30 mouse cellular contexts compared by ENCODE assay signal in genomic region chr6:71338941-71339340, GRCm38 (mm10). TPM values are rescaled to one million over a fixed set of nuclear protein-coding genes. Genes with fewer than 3 reads are reported as not detected.
A peak's percentile ranks its signal among the peaks of the same experiment; 100 is the strongest.
DNase-seq lines count a peak whose midpoint lies in the region; TF ChIP-seq lines count a peak whose summit lies in the region.
"Had no signal": no experiment of that assay in that cellular context is flagged by ENCODE, and none has a peak within 500 bp of the region (broad histone marks: within the 10 kb centered on the region; RNA-seq: fewer than 3 reads in every experiment).

No protein-coding gene starts in this region.

- no peak overlapping the region for H3K27ac ChIP-seq in heart, adult 2 months
- peak overlapping the region; percentile 7 for H3K27ac ChIP-seq in spleen, adult 2 months (ENCODE audit: insufficient read depth, low read length)
- H3K27ac ChIP-seq: forebrain, embryonic 10.5 days; forebrain, embryonic 13.5 days; heart, embryonic 10.5 days; heart, embryonic 13.5 days; hindbrain, embryonic 14.5 days; hindbrain, postnatal 0 days had no signal

- no peaks in the 10 kb centered on the region for H3K27me3 ChIP-seq in heart, adult 2 months (ENCODE audit: control insufficient read depth, insufficient read depth, low read length)
- no peaks in the 10 kb centered on the region for H3K27me3 ChIP-seq in spleen, adult 2 months (ENCODE audit: control insufficient read depth, insufficient read depth, low read length)
- H3K27me3 ChIP-seq: CH12.LX; forebrain, embryonic 13.5 days; heart, embryonic 13.5 days had no signal

- no peak overlapping the region for H3K9ac ChIP-seq in heart, adult 2 months (ENCODE audit: low read depth, low read length)
- H3K9ac ChIP-seq: forebrain, embryonic 13.5 days; heart, embryonic 13.5 days; hindbrain, embryonic 14.5 days had no signal

- no peaks in the 10 kb centered on the region for H3K36me3 ChIP-seq in heart, adult 2 months (ENCODE audit: control insufficient read depth, insufficient read depth, low read length)
- H3K36me3 ChIP-seq in spleen, adult 2 months (ENCODE audit: control insufficient read depth, insufficient read depth, low read length): no peaks in the 10 kb centered on the region
- H3K36me3 ChIP-seq: forebrain, embryonic 10.5 days; G1E; heart, embryonic 10.5 days; heart, embryonic 13.5 days had no signal

- TF ChIP-seq EP300 in heart, adult 2 months (IDR thresholded peaks at IDR 0.05; ENCODE audit: insufficient read depth, low read depth, low read length): no peak

- no peak for TF ChIP-seq CTCF in heart, adult 2 months (IDR thresholded peaks at IDR 0.05)
- no peak for TF ChIP-seq CTCF in spleen, adult 2 months (IDR thresholded peaks at IDR 0.05; ENCODE audit: extremely low read depth, insufficient read depth, insufficient read length, insufficient replicate concordance)

- peak; percentile 14 for DNase-seq in heart, adult 11 months
- DNase-seq in heart, adult 2 months: no peak
- DNase-seq in spleen, adult 2 months (ENCODE audit: low read depth in 1 of 2, low spot score in 2 of 2): no peak
- no peak for DNase-seq in spleen, adult 12 weeks (ENCODE audit: low spot score)
- peak; percentile 64 for DNase-seq in thymus, postnatal 25 days
- no peak for DNase-seq in layer of hippocampus, adult 18-20 months (ENCODE audit: low spot score in 2 of 2)
- no peak for DNase-seq in adrenal gland, postnatal 25 days
- DNase-seq: adrenal gland, postnatal 14 days; cerebellum, adult 18-20 months; cerebellum, adult 9-10 months; cerebellum, postnatal 14 days; gastrocnemius, postnatal 10 days; gastrocnemius, postnatal 36 days; heart, postnatal 10 days; heart, postnatal 36 days had no signal

- H3K4me1 ChIP-seq in heart, adult 2 months (ENCODE audit: control insufficient read depth, insufficient read depth, low read length): no peaks in the 10 kb centered on the region
- H3K4me1 ChIP-seq in spleen, adult 2 months (ENCODE audit: control insufficient read depth, insufficient read depth, insufficient read length): no peaks in the 10 kb centered on the region
- H3K4me1 ChIP-seq: forebrain, embryonic 10.5 days; forebrain, embryonic 13.5 days; heart, embryonic 10.5 days; heart, embryonic 13.5 days had no signal

- WGBS in heart, adult 2 months: 81% methylated on average over 3 of the region's 3 CpGs
- WGBS in spleen, adult 2 months: 82% methylated on average over 3 of the region's 3 CpGs

- no peaks in the 10 kb centered on the region for H3K79me2 ChIP-seq in heart, adult 2 months (replicated peaks; ENCODE audit: control insufficient read depth, insufficient read depth, low read length)

- TF ChIP-seq POLR2A in heart, adult 2 months (IDR thresholded peaks at IDR 0.05; ENCODE audit: insufficient read depth, low read depth, low read length): no peak
- no peak for TF ChIP-seq POLR2A in spleen, adult 2 months (IDR thresholded peaks at IDR 0.05; ENCODE audit: low read depth, low read length)

- intact Hi-C loops in heart, adult 2 months (cut with DNase I): no loop called here

- no peak overlapping the region for H3K4me3 ChIP-seq in heart, adult 2 months
- no peak overlapping the region for H3K4me3 ChIP-seq in spleen, adult 2 months (ENCODE audit: extremely low read depth, insufficient read depth, insufficient read length)
- H3K4me3 ChIP-seq: forebrain, embryonic 10.5 days; forebrain, embryonic 13.5 days; heart, embryonic 10.5 days; heart, embryonic 13.5 days had no signal

RNA-seq across cellular contexts. Expression of gene Cd8b1, which starts 16.4 kb away (rescaled TPM):
- under 1 TPM in 1 of 2 experiments, not detected in 1; 0.31 TPM for total RNA-seq in heart, adult 2 months (2021)
- 0.51 and 1.2 TPM in 2 replicates for polyA plus RNA-seq in heart, adult 2 months (2012; rRNA removed)
- polyA plus RNA-seq in spleen, adult 2 months (2012; rRNA removed): 25.6 and 30.2 TPM in 2 replicates
- total RNA-seq in layer of hippocampus, adult 18-20 months (2021): not detected
- not detected in 2 replicates for total RNA-seq in adrenal gland, postnatal 25 days (2021)
- total RNA-seq: gastrocnemius, adult 18-20 months; granulocyte monocyte progenitor cell, adult 5-6 weeks; hindbrain, postnatal 0 days had no signal
- polyA plus RNA-seq: embryonic facial prominence, embryonic 11.5 days; embryonic facial prominence, embryonic 14.5 days; forebrain, embryonic 16.5 days; G1E; heart, embryonic 10.5 days; hindbrain, embryonic 11.5 days; hindbrain, embryonic 14.5 days; hindbrain, postnatal 0 days had no signal

RNA-seq across cellular contexts. Expression of gene Smyd1, which starts 16.9 kb away (rescaled TPM):
- total RNA-seq in heart, adult 2 months (2021): 100 to 1,000 TPM; 325 to 352 TPM
- 192 and 372 TPM in 2 replicates for polyA plus RNA-seq in heart, adult 2 months (2012; rRNA removed)
- 0.48 and 0.66 TPM in 2 replicates for polyA plus RNA-seq in spleen, adult 2 months (2012; rRNA removed)
- under 1 TPM; 0.58 to 0.94 TPM for total RNA-seq in layer of hippocampus, adult 18-20 months (2021)
- 0.30 TPM in 1 of 2 replicates, not detected in the other for total RNA-seq in adrenal gland, postnatal 25 days (2021)
- total RNA-seq: granulocyte monocyte progenitor cell, adult 5-6 weeks had no signal
- polyA plus RNA-seq: G1E had no signal

RNA-seq across cellular contexts. Expression of gene Cd8a, which starts 34.3 kb away (rescaled TPM):
- total RNA-seq in heart, adult 2 months (2021): under 1 TPM; 0.13 to 0.25 TPM
- polyA plus RNA-seq in heart, adult 2 months (2012; rRNA removed): 0.26 and 0.72 TPM in 2 replicates
- polyA plus RNA-seq in spleen, adult 2 months (2012; rRNA removed): 24.9 and 28.5 TPM in 2 replicates
- not detected for total RNA-seq in layer of hippocampus, adult 18-20 months (2021)
- 0.27 TPM in 1 of 2 replicates, not detected in the other for total RNA-seq in adrenal gland, postnatal 25 days (2021)
- total RNA-seq: gastrocnemius, adult 18-20 months; granulocyte monocyte progenitor cell, adult 5-6 weeks; hindbrain, postnatal 0 days had no signal
- polyA plus RNA-seq: embryonic facial prominence, embryonic 11.5 days; embryonic facial prominence, embryonic 14.5 days; forebrain, embryonic 10.5 days; forebrain, embryonic 13.5 days; forebrain, embryonic 16.5 days; G1E; heart, embryonic 10.5 days; heart, embryonic 13.5 days; hindbrain, embryonic 11.5 days; hindbrain, embryonic 14.5 days; hindbrain, postnatal 0 days; Patski had no signal

Comparison
In these comparisons a context has a peak if more than half of its experiments do, and no peak if none do; other contexts are left out.
1. DNase-seq: peak in heart, adult 11 months (single experiment) and thymus, postnatal 25 days (single experiment); none in heart, adult 2 months (0 of 2), spleen, adult 2 months (0 of 2), spleen, adult 12 weeks (single experiment), layer of hippocampus, adult 18-20 months (0 of 2) and adrenal gland, postnatal 25 days (single experiment).
2. RNA of gene Smyd1, which starts 16.9 kb away (total RNA-seq): 325 to 352 TPM in heart, adult 2 months; 0.58 to 0.94 TPM in layer of hippocampus, adult 18-20 months and 0.30 TPM in adrenal gland, postnatal 25 days; every median in the first group is over 100 times any median in the second.